Mouse (Mus musculus) cerebellum, adult 11-12 months (tissue): ENCODE results near the gene Aptx.

Experiments used
- DNase-seq: peaks from one replicate; pipeline ENCODE4 v3.0.0; 2022

Aptx gene

DNA sequence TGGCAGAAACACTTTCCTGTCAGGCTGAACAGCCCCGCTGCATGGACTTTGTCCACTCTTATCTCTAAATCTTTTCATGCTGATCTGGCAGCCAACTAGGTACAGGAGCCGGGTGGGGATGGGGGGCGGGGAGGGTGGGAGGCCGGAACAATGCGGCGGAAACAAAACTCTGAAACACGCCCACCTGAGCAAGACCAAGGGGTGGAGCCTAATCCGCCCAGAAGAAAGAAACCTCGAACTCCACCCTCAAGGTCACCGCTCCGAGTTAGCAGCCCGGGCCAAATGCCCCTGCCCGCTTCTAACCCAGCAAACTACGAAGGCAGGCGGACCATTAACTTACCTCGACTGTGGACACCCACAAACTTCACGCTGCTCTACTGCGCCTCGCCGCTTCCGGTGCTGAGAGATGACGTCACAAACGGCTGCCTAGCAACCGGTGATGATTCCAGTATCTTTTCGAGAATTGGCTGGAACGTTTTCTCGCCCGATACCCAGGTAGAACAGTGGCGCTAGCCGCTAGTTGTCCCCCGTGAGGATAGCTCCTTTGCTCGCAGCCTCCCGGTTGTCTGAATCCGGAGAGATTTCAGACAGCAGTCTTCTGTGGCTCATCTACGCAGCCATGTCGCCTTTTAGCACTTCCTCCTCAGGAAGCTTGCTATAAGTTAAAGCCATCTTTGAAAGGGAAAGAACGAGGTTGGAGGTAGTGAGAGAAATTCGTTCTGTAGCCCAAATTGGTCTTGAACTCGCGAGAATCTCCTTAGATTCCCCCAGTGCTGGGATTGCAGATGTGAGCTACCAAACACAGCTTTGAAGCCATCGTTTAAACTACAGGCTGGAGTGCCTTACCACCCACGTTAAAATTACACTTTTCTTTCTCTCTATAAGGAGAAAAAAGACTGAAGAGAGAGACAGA lies at the start of gene Aptx:
Gene Aptx (minus strand): TSS at position 398 of the 913 bp plus-strand sequence.
- DNase-seq: peak; percentile 95

DNA sequence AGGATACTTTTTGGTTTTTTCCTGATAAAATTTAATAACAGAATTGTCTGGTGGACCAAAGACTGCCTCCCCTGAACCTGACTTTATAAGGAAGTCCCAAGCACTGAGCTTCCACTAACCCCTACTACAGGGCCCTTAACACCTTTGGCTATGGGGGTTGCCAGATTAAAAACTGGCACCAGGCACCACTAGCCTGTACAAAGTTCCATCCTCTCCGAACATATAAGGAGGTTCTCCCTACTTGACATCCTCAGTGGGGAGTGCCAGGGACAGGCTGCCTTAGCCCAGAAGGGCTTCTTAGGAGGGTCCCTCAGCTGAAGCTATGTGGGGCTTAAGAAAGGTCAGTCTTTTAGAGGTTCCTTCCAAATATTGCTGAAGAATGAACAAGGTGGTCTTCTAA lies 32.4 kb upstream of the Aptx start:
- DNase-seq: no peak

DNA sequence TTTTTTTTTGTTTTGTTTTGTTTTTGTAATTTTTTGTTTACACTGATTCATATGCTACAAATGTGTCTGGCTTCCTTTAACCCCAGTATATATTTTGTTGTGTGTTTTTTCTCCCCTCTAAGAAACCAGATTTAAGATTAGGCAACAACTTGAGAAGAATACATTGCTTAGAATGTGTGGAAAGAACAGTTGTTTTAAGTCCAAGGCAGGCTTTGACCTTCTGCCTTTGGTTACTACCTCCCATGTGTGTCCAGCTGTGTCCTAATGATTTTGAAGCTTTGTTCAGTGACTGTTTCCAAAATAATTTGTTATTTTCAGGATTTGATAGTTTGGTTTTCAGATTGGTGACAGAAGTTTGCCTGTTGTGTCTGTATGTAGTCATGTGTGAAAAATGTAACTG lies 28.3 kb upstream of the Aptx start:
- DNase-seq: no peak

DNA sequence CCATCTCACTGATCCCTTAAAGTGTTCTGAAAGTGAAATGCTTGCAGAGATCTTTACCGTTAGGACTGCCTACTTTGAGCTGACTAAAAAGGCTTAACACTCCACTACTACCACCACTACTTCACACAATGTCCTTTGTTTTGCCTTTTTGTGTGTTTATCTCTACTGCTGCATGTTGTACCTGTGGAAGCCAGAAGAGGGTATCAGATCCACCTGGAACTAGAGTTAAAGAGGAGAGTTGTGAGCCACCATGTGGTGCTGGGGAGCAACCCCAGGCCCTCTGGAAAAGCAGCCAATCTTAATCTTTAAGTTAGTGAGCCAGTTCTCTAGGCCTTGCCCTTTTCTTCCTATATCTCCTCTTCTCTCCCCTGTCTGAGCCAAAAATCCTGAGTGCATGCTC lies 24.3 kb upstream of the Aptx start:
- DNase-seq: no peak

DNA sequence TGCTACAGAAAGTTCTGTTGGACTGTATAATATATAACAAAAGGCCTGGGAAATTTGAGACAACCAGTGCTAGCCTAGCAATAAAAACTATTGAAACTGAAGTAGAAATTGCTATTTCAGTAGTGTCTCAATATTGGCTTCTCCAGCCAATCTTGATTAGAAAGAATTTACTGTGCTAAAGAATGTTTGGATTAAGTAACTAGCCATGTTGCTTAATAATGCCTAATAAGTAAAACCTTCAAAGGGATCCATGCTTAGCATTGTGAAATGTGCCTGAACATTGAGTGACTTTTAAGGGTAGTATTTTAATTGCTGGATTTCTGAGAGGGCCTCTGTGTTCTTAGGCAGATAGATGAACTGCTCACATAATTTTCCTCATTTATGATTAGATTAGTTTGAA lies 22.6 kb upstream of the Aptx start:
- DNase-seq: no peak

DNA sequence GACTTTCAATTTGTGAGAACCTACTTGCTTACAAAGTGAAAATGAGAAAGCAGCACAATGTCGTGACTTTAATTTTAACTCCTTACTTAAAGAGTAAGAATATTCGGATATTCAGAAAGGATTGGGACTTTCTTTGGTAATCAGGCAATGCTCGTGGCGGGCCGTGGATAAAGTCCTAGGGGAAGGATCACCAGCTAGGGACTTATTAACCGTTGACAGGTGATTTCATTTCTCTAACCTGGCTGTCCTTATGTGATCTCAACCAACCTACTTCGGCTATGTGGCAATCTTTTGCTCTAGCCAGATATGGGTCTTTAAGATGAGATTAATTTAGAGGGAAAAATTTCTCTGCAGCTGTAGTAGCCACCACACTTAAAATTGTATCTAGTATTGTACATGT lies 22.1 kb upstream of the Aptx start:
- DNase-seq: no peak

DNA sequence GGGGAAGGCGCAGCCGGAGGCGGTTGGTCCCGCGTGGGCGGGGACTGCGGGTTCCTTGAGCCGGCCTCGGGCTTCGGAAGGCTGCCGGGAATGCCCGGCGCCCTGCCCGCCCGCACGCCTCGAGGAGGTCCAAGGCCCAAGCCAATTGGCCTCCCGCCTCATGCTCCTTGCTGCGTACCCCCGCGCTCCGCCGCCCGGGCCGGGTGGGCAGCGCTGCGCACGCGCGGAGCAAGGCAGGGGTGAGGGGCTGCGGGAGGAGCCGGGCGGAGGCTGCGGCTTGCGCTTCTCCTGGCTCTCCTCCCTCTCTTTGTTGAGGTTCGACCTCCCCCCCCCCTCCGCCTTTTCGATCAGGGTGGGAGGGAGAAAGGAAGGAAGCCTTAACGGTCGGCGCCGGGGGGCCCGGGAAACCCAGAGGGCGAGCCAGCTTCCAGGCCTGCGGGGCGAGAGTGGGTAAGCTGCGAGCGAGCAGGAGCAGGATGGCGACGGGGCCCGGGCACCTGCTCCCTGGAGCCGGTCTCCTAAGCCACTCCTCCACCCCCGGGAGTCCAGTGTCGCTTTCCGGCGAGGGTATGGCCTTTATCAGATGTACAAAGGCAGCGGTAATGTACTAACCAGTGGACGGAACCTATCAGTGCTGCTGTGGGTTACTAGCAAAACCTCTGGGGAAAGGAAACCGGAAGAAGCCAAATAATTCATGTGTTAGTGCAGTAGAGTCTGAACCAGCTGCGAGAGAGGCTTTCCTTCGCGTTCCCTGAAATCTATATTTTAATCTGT lies 19.9 kb upstream of the Aptx start:
- DNase-seq: no peak

DNA sequence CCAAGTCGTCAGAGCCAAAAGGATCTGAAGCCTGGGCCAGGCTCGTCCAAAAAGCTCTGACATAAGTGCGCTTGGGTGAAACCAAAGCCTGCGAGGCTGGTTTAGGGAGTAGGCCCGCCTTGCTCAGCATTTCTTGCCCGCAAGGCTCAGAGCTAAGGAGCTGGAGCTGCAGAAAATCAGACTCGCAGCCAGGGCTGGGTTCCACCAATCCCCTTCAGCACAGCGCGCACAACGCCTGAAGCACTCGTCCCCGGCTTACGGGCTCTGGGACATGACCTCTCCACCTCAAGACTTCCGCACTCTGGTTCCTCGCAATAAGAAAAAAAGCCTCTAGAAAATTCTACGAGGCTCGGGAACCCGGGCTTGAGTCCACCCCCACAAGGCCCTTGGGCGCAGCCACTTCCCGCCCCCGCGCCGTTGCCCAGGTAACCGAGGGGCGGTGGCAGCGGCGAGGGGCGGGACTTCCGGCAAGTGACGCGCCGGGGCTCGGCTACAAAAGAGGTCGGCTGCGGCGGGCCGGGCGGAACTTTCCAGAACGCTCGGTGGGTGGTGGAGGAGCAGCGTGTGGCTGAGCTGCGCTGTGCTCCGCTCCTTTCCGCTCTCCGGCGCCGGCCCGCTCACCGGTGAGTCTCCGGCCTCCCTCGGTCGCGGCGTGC lies 19.1 kb upstream of the Aptx start, which contains the start of gene Dnaja1:
Gene Dnaja1 (plus strand): TSS at position 140 of the 656 bp plus-strand sequence.
- peak; percentile 96 for DNase-seq

DNA sequence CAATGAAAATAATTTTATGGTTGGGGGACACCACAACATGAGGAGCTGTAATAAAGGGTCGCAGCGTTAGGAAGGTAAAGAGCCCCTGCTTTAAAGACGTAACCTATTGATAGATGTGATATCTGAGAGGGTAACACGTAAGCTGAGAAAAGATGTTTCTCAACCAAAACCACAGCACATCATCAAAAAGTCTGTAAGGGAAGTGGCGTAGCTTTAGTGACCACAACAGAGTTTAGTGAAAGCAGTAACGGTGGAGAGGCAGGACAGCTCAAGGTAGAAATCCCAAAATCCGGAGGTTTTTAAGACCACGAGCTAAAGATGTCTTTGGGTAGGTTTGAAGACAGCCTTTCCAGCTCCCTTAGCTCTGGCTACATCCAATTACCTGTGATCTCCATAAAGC lies 17.9 kb upstream of the Aptx start:
- no peak for DNase-seq

DNA sequence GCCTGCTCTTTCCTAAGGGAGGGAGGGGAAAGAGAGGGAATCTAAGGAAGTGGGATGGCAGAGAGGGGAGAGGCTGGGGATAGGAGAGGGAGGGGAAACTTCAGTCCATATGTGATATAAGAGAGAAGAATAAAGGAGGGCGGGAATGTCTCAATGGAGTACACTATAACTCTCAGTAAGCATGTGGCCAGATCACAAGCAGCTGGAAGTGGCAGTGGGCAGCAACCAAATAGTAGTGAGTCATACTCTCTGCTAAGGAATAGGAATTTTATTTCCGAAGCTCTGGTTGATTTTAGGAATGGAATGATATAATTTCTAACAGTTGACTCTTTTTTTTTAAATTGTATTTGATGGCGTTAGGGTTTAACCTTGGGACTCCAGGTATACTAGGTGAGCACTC lies 14.1 kb upstream of the Aptx start:
- DNase-seq: no peak

DNA sequence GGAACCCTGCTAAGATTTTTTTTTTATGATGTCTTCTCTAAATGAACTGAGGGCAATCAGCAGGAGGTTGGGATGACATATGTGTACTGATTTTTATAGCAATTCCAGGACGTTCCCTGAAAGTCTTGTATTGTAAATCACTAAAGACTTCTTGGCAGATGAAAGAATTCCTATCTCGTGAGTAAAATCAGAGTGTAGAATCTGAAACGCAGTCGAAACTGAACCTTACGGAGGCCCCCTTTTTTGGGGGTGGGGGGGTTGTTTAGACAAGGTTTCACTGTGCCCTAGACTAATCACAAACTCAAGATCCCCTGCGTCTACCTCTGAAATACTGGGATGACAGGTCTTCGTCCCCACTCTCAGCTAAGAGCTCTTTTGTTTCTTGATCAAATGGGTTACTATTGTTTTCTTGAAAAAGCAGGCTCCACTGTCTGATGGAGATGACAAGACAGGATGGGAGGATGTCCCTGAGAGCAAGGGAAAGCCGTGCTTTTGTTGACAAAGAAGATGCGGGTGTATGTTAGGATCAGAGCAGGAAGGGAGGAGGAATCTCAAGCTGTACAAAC lies 799 bp upstream of the Aptx start:
- DNase-seq: peak; percentile 30

DNA sequence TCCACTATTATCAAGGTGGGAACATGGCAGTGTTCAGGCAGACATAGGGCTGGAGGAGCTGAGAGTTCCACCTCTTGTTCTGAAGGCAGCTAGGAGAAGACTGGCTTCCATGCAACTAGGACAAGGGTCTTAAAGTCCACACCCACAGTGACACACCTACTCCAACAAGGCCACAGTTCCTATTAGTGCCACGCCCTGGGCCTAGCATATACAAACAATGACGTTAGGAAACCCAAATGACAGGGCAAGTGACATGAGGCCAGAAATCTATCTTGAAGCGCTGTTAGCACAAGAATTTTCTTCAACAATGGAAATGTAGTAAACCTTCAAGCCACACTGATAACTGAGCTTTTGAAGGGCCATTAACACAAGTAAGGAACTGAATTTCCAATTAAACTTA lies 1.2 kb downstream of the Aptx start:
- no peak for DNase-seq

DNA sequence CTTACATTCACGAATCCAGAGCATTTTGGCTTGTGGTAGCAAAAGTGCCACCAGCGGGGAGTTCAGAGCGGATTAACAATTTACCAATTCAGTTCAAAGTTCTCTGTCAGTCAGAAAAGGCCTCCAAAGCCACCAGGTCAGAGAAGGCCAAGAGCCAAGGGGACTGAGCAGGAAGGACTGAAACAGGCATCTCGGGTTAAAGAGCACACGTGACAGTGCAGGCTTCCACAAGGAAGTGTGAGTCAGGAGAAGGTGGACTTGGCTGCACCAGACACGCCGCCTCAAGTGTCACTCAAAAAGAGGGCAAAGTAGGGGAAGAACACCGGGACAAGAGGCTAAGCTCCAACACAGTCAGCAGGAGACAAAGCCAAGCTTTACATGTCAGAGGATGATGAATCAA lies 2.8 kb downstream of the Aptx start:
- DNase-seq: no peak

DNA sequence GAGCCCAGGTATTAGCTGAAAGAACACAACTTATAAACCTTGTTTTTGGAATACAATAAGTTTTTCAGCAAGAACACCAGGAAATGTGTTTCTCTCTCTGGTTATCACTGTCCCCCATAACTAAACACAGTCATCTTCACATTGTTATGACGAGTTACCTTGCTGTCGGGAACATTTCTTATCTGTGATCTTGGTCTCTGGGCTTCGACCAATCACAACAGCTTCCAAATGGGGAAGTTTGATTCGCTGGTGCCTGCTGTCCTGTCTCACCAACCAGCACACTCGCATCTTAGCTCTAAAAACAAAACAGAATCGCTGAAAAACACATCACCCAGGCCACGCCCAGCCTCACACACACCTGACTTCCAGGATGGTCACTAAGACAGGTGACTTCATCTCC lies 5.9 kb downstream of the Aptx start:
- DNase-seq: no peak

DNA sequence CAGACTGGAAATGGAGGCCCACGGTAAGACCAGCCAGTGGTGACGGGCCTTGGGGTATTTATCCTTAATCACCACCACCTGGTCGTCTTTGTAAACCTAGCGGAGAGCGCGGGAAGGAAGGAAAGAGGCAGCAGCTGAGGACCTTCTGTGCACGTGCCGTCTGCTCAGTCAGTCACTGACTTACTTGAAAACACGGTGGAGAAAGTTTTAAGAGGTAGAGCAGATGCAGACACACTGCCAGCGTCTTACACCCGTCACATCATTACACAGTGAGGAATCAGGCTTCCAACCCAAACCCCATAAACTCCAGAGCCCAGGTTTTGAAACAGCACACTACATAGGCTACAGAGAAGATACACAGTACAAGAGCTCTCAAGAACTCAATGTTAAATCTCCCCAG lies 11.9 kb downstream of the Aptx start:
- no peak for DNase-seq

DNA sequence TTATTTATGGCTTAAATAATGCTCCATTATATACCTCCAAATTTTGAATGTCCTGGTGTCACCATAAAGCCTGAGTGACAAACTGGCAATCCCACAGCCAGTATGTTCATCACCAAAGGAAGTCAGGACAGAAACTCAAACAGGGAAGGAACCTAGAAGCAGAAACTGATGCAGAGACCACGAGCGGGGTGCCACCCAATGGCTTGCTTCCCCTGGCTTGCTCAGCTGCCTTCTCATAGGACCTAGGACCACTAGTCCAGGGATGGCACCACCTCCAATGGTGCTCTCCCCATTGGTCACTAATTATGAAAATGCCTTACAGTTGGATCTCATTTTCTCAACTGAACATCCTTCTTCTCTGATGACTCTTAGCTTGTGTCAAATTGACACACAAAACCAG lies 19.7 kb downstream of the Aptx start:
- DNase-seq: no peak

DNA sequence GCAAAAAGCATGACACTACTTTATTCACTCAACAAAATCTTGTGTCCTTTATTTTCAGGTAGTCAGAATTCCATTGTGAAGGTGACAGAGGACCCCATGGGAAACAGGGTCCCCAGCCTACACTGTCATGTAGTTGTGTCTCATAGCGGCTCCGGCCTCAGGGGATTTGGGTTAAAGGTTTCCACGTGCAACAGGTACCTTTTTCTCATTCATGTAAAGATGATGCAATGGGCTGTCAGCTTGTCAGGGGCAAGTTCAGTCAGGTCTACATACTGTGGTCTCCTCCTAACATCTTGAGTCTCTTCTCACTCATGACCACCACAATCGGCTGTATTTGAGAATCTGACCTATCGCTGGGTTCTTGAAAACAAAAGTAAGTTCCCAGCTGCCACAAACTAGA lies 20.6 kb downstream of the Aptx start:
- DNase-seq: no peak

DNA sequence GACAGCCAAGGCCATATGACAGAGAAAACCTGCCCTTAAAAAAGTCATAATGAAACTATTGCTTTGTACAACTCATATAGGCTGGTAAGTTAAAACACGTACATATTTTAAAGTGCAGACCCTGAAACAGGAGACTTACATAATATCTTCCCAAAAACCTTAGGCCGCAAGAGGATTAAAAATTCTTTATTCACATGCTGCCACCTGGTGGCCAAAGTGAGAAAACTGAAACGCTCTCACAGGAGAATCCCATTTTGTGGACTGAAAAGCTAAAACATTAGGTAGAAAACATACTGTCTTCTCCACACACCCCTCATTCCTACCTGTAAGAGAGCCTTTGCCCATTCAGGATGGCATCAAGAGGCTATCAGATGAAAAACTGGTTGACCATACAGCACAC lies 21.1 kb downstream of the Aptx start:
- peak; percentile 32 for DNase-seq

DNA sequence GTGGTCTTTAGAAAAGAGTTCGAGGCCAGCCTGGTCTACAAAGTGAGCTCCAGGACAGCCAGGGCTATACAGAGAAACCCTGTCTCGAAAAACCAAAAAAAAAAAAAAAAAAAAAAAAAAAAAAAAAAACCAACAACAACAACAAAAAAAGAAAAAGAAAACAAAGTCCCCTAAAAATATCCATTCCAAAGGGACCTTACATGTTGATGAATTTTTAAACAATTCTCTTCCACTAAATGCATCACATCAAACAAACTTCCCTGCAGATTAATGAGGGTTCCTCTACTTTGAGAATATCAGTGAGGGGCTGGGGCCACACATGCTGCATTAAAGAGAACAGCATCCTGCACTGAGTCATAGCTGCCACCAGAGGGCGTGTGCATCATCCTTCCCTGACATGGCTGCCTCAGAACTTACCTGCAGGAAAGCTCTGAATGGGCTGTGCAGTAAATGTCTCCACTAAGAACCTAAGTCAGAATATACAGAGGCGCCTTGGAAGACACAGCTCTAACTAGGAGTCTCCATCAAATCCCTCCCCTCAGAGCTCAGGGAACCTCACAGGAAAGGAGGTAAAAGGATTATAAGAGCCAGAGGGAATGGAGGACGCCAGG lies 22.6 kb downstream of the Aptx start:
- DNase-seq: no peak

DNA sequence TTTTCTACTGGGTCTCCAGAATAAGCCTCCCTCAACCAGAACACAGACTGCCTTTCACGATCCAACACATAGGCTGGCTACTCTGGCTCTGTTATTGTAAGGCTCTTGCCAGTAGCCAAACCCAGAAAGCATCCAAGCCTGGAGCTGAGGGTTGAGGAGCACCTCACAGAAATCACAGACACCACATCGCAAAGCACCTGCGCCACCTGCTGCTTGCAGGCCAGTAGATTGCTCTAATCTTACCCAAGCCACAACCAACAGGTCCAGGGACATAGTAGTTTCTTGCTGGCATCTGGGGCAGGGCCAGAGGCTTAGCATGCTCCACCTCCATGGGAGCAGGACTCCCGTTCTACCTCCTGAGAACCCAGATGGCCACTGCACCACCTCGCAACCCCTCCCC lies 25.9 kb downstream of the Aptx start:
- DNase-seq: no peak

DNA sequence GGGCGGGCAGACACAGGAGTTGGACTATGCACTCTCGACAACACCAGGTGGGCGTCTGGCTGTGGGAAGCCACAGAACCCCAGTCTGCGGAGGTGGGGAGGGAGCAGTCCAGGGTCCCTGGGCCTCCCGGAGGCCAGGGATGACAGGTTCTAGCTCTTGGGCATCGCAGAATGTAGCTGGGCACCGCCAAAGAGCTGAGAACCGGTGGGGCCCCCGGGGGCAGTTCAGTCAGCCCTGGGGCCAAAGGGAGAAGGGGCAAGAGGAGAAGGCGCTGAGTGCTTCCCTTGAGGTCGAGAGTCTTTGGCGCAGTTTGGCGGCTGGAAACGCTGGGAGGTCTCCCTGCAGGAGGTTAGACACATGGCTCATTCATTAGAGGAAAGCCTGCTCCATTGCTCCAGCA lies 26.7 kb downstream of the Aptx start:
- DNase-seq: no peak

DNA sequence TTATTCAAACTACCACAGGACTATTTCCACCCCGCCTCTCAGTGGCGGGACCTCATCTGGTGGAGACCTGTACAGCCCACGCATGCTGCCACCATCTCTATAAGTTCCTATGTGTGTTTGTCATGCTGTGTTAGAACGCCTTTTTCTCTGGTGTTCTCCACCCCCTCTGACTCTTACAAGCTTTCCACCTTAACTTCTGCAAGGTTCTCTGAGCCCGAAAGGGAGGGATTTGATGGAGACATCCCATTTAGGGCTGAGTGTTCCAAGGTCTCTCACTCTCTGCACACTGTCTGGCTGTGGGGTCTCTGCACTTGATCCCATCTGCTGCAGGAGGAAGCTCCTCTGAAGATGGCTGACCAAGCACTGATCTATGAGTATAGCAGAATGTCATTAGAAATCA lies 29.5 kb downstream of the Aptx start:
- DNase-seq: no peak
